Comparison of ENCODE assay signal across 8 mouse cellular contexts in genomic region chr13:117958496-117959421, GRCm38 (mm10).
DNase-seq lines count a peak whose midpoint lies in the region; ATAC-seq lines count a peak whose summit lies in the region.

No protein-coding gene starts in this region.

- no peak for ATAC-seq in heart, embryonic 16.5 days (replicated peaks; ENCODE audit: extremely low read depth, insufficient read depth, low FRiP score)
- peak; percentile 89 for ATAC-seq in midbrain, embryonic 15.5 days (replicated peaks)

- H3K4me2 ChIP-seq in heart, embryonic 16.5 days (ENCODE audit: low read depth, low read length): peak overlapping the region; percentile 57
- no peak overlapping the region for H3K4me2 ChIP-seq in midbrain, embryonic 15.5 days

- H3K4me3 ChIP-seq in heart, embryonic 16.5 days (ENCODE audit: low read length): peak overlapping the region; percentile 28
- peak overlapping the region; percentile 41 for H3K4me3 ChIP-seq in hindbrain, embryonic 10.5 days
- H3K4me3 ChIP-seq in midbrain, embryonic 15.5 days: no peak overlapping the region

- H3K27ac ChIP-seq in heart, embryonic 16.5 days (ENCODE audit: low read length): no peak overlapping the region
- H3K27ac ChIP-seq in hindbrain, embryonic 10.5 days: peak overlapping the region; percentile 59; the same call in 1 of the 2 replicates
- H3K27ac ChIP-seq in midbrain, embryonic 15.5 days: no peak overlapping the region

- no peak overlapping the region for H3K9ac ChIP-seq in heart, embryonic 16.5 days (ENCODE audit: low read length)
- H3K9ac ChIP-seq in midbrain, embryonic 15.5 days: no peak overlapping the region

- intact Hi-C loops in heart, postnatal 10 days (cut with DNase I): no loop called here

- 0 out of 2 replicates have a peak, but pooled peaks cover 2% of the 10 kb centered on the region for H3K4me1 ChIP-seq in heart, embryonic 16.5 days (ENCODE audit: control insufficient read depth, insufficient read depth, low read length)
- H3K4me1 ChIP-seq in hindbrain, embryonic 10.5 days (replicated peaks): peaks cover 10% of the 10 kb centered on the region
- no peaks in the 10 kb centered on the region for H3K4me1 ChIP-seq in midbrain, embryonic 15.5 days

- no peaks in the 10 kb centered on the region for H3K27me3 ChIP-seq in heart, embryonic 16.5 days (ENCODE audit: control insufficient read depth, insufficient read depth, low read length)
- no peaks in the 10 kb centered on the region for H3K27me3 ChIP-seq in hindbrain, embryonic 10.5 days (ENCODE audit: insufficient read depth, poor library complexity, severe bottlenecking)
- H3K27me3 ChIP-seq in midbrain, embryonic 15.5 days (replicated peaks): no peaks in the 10 kb centered on the region

- no peak for DNase-seq in heart, postnatal 10 days
- peak; percentile 22 for DNase-seq in cerebellum, adult 9-10 months
- peak; percentile 27 for DNase-seq in hindbrain, embryonic 10.5 days (ENCODE audit: low spot score)
- DNase-seq in adrenal gland, postnatal 25 days: no peak
- DNase-seq in left cerebral cortex, adult 11 months (ENCODE audit: low spot score): no peak
- no peak for DNase-seq in right cerebral cortex, postnatal 10 days (ENCODE audit: low spot score in 2 of 2)

- 15% methylated on average over 18 of the region's 18 CpGs for WGBS in heart, embryonic 16.5 days
- WGBS in hindbrain, embryonic 10.5 days: 8% methylated on average over 18 of the region's 18 CpGs
- WGBS in midbrain, embryonic 15.5 days: 11% methylated on average over 18 of the region's 18 CpGs

- H3K36me3 ChIP-seq in heart, embryonic 16.5 days (ENCODE audit: control insufficient read depth, insufficient read depth): no peaks in the 10 kb centered on the region
- no peaks in the 10 kb centered on the region for H3K36me3 ChIP-seq in hindbrain, embryonic 10.5 days
- H3K36me3 ChIP-seq in midbrain, embryonic 15.5 days (replicated peaks): no peaks in the 10 kb centered on the region

- H3K9me3 ChIP-seq in heart, embryonic 16.5 days (replicated peaks; ENCODE audit: control insufficient read depth, low read length): no peaks in the 10 kb centered on the region
- H3K9me3 ChIP-seq in hindbrain, embryonic 10.5 days: no peaks in the 10 kb centered on the region
- no peaks in the 10 kb centered on the region for H3K9me3 ChIP-seq in midbrain, embryonic 15.5 days

Comparison
In these comparisons a context has a peak if more than half of its experiments do, and no peak if none do; other contexts are left out.
1. DNase-seq: peak in cerebellum, adult 9-10 months (single experiment) and hindbrain, embryonic 10.5 days (single experiment); none in heart, postnatal 10 days (0 of 2), adrenal gland, postnatal 25 days (single experiment), left cerebral cortex, adult 11 months (single experiment) and right cerebral cortex, postnatal 10 days (0 of 2).